Mouse (Mus musculus) ES-Bruce4 (cell line): Measurements from ENCODE around the gene Mx1. TPM values are rescaled to one million over a fixed set of nuclear protein-coding genes. Genes with fewer than 3 reads are reported as not detected.

Experiments
- H3K27ac ChIP-seq: 2 replicates; pipeline ENCODE4 v1.5.1; 2012; ENCODE audit warnings: low read length, inconsistent platforms; ENCODE audit not compliant: insufficient read depth
- H3K27me3 ChIP-seq: 2 replicates; pipeline ENCODE4 v1.6.1; 2012; ENCODE audit warnings: mild to moderate bottlenecking, low read length, inconsistent platforms; ENCODE audit not compliant: control insufficient read depth, poor library complexity, insufficient read depth, severe bottlenecking
- H3K36me3 ChIP-seq: 2 replicates; pipeline ENCODE4 v1.6.1; 2012; ENCODE audit warnings: inconsistent platforms, mild to moderate bottlenecking, low read length, moderate library complexity; ENCODE audit not compliant: control insufficient read depth, poor library complexity, insufficient read depth, severe bottlenecking
- H3K4me1 ChIP-seq: one replicate; pipeline ENCODE4 v1.8.1; 2011; ENCODE audit warnings: low read length; ENCODE audit not compliant: control insufficient read depth, insufficient read depth
- H3K4me3 ChIP-seq: 2 replicates; pipeline ENCODE4 v1.5.1; 2011; ENCODE audit warnings: low read depth, mild to moderate bottlenecking, low read length
- H3K9ac ChIP-seq: 2 replicates; pipeline ENCODE4 v1.6.1; 2012; ENCODE audit warnings: low read depth, mild to moderate bottlenecking, inconsistent platforms; ENCODE audit not compliant: poor library complexity, severe bottlenecking
- H3K9me3 ChIP-seq: replicated peaks from 2 replicates; pipeline ENCODE4 v1.6.1; 2012; ENCODE audit warnings: mild to moderate bottlenecking, low read length, inconsistent platforms; ENCODE audit not compliant: control insufficient read depth, poor library complexity, insufficient read depth, severe bottlenecking
- CTCF ChIP-seq: IDR thresholded peaks from one replicate; pipeline ENCODE4 v1.8.1; 2011; ENCODE audit warnings: low read depth, low read length
- EP300 ChIP-seq: IDR thresholded peaks from 2 replicates; pipeline ENCODE4 v1.6.1; 2011; ENCODE audit warnings: low read depth, low read length; ENCODE audit not compliant: insufficient read depth
- POLR2A ChIP-seq: IDR thresholded peaks from one replicate; pipeline ENCODE4 v1.8.1; 2011; ENCODE audit warnings: low read length; ENCODE audit not compliant: insufficient read depth
- polyA plus RNA-seq: library from polyadenylated mRNA; stranded (reverse); fragments of >200 nt; gene quantifications from 2 replicates; pipeline ENCODE4 v1.2.4, GENCODE M21; 2011; ENCODE audit warnings: low read depth; ENCODE audit not compliant: missing spikeins, insufficient read depth, insufficient read length

Mx1 gene
- polyA plus RNA-seq, 1 experiment, result not detected

GRCm38 (mm10) chr16:97503849-97504248 lies 41.1 kb upstream of the Mx1 start:
- no peaks in the 10 kb centered on the region for H3K36me3 ChIP-seq
- no peak overlapping the region for H3K9ac ChIP-seq
- no peaks in the 10 kb centered on the region for H3K4me1 ChIP-seq
- no peak overlapping the region for H3K27ac ChIP-seq
- no peaks in the 10 kb centered on the region for H3K27me3 ChIP-seq
- TF ChIP-seq CTCF (no peak), POLR2A (no peak), EP300 (no peak)
- H3K9me3 ChIP-seq, result no peaks in the 10 kb centered on the region
- no peak overlapping the region for H3K4me3 ChIP-seq

GRCm38 (mm10) chr16:97500901-97501300 lies 38.2 kb upstream of the Mx1 start:
- Histone ChIP-seq H3K27ac (no peak overlapping the region), H3K4me3 (no peak overlapping the region), H3K27me3 (no peaks in the 10 kb centered on the region), H3K4me1 (peaks cover 1% of the 10 kb centered on the region), H3K9me3 (no peaks in the 10 kb centered on the region), H3K9ac (no peak overlapping the region), H3K36me3 (no peaks in the 10 kb centered on the region)
- TF ChIP-seq POLR2A (no peak), EP300 (no peak), CTCF (no peak)

GRCm38 (mm10) chr16:97499450-97499849 lies 36.7 kb upstream of the Mx1 start:
- TF ChIP-seq EP300 (no peak), CTCF (no peak), POLR2A (no peak)
- Histone ChIP-seq H3K27ac (no peak overlapping the region), H3K36me3 (no peaks in the 10 kb centered on the region), H3K27me3 (no peaks in the 10 kb centered on the region), H3K4me1 (peaks cover 1% of the 10 kb centered on the region), H3K9me3 (no peaks in the 10 kb centered on the region), H3K9ac (no peak overlapping the region), H3K4me3 (no peak overlapping the region)

- H3K4me1 ChIP-seq, result peaks cover 1% of the 10 kb centered on the region
- no peaks in the 10 kb centered on the region for H3K27me3 ChIP-seq
- H3K36me3 ChIP-seq, result no peaks in the 10 kb centered on the region
- H3K9ac ChIP-seq, result no peak overlapping the region
- TF ChIP-seq CTCF (no peak), POLR2A (no peak), EP300 (no peak)
- no peak overlapping the region for H3K27ac ChIP-seq
- no peaks in the 10 kb centered on the region for H3K9me3 ChIP-seq
- no peak overlapping the region for H3K4me3 ChIP-seq
These were observed 35.4 kb upstream of the Mx1 start for GRCm38 (mm10) chr16:97498139-97498538.

GRCm38 (mm10) chr16:97497682-97498081 lies 35.0 kb upstream of the Mx1 start:
- Histone ChIP-seq H3K36me3 (no peaks in the 10 kb centered on the region), H3K27ac (no peak overlapping the region), H3K9me3 (no peaks in the 10 kb centered on the region), H3K4me1 (peaks cover 1% of the 10 kb centered on the region), H3K4me3 (no peak overlapping the region), H3K9ac (no peak overlapping the region), H3K27me3 (no peaks in the 10 kb centered on the region)
- no peak for TF ChIP-seq CTCF
- TF ChIP-seq POLR2A, result no peak
- TF ChIP-seq EP300, result no peak

- Histone ChIP-seq H3K36me3 (no peaks in the 10 kb centered on the region), H3K9ac (no peak overlapping the region), H3K27ac (no peak overlapping the region), H3K27me3 (no peaks in the 10 kb centered on the region), H3K4me3 (no peak overlapping the region), H3K4me1 (peaks cover 1% of the 10 kb centered on the region), H3K9me3 (no peaks in the 10 kb centered on the region)
- no peak for TF ChIP-seq POLR2A
These were observed 33.3 kb upstream of the Mx1 start for GRCm38 (mm10) chr16:97496026-97496425.
